Mouse (Mus musculus) heart, embryonic 12.5 days (tissue): ENCODE results near the gene Aftph. TPM values are rescaled to one million over a fixed set of nuclear protein-coding genes. Genes with fewer than 3 reads are reported as not detected.

Experiments
- ATAC-seq: fragments of 200-750 bp; cut with Nextera tagmentation; 2 replicates; pipeline ENCODE4 v1.8.0; 2017; ENCODE audit warnings: moderate TSS enrichment, moderate library complexity; ENCODE audit not compliant: insufficient number of reproducible peaks, low FRiP score
- H3K27ac ChIP-seq: fragments of 300-500 bp; sonication (generic); 2 replicates; pipeline ENCODE4 v1.5.1; 2016; ENCODE audit warnings: mild to moderate bottlenecking, moderate library complexity; ENCODE audit not compliant: poor library complexity, severe bottlenecking
- H3K27me3 ChIP-seq: fragments of 300-500 bp; sonication (generic); replicated peaks from 2 replicates; pipeline ENCODE4 v1.6.1; 2016; ENCODE audit warnings: mild to moderate bottlenecking, moderate library complexity
- H3K36me3 ChIP-seq: fragments of 300-500 bp; sonication (generic); 2 replicates; pipeline ENCODE4 v1.6.1; 2016; ENCODE audit warnings: mild to moderate bottlenecking, moderate library complexity
- H3K4me1 ChIP-seq: fragments of 300-500 bp; sonication (generic); replicated peaks from 2 replicates; pipeline ENCODE4 v1.6.1; 2016; ENCODE audit warnings: mild to moderate bottlenecking
- H3K4me2 ChIP-seq: fragments of 300-500 bp; sonication (generic); 2 replicates; pipeline ENCODE4 v1.6.1; 2016; ENCODE audit warnings: mild to moderate bottlenecking, moderate library complexity
- H3K4me3 ChIP-seq: fragments of 300-500 bp; sonication (generic); 2 replicates; pipeline ENCODE4 v1.5.1; 2016; ENCODE audit warnings: mild to moderate bottlenecking
- H3K9ac ChIP-seq: fragments of 300-500 bp; sonication (generic); 2 replicates; pipeline ENCODE4 v1.6.1; 2016; ENCODE audit warnings: mild to moderate bottlenecking, moderate library complexity
- H3K9me3 ChIP-seq: fragments of 300-500 bp; sonication (generic); replicated peaks from 2 replicates; pipeline ENCODE4 v1.6.1; 2016; ENCODE audit warnings: mild to moderate bottlenecking, moderate library complexity
- WGBS: fragments of 180-500 bp; shearing (Covaris S2); methylation state at CpG from one replicate; pipeline ENCODE4 v1.1.7; 2016; 5-methylcytosine and 5-hydroxymethylcytosine counted together
- polyA plus RNA-seq: library from polyadenylated mRNA; unstranded; fragments of >200 nt; fragmentation: Nextera tagmentation; extraction: Ambion mirVana; gene quantifications from 2 replicates; pipeline ENCODE4 v1.2.1, GENCODE M21; 2016

The Aftph gene
- polyA plus RNA-seq, 1 experiment from 2014 or later: 12.4 TPM

DNA sequence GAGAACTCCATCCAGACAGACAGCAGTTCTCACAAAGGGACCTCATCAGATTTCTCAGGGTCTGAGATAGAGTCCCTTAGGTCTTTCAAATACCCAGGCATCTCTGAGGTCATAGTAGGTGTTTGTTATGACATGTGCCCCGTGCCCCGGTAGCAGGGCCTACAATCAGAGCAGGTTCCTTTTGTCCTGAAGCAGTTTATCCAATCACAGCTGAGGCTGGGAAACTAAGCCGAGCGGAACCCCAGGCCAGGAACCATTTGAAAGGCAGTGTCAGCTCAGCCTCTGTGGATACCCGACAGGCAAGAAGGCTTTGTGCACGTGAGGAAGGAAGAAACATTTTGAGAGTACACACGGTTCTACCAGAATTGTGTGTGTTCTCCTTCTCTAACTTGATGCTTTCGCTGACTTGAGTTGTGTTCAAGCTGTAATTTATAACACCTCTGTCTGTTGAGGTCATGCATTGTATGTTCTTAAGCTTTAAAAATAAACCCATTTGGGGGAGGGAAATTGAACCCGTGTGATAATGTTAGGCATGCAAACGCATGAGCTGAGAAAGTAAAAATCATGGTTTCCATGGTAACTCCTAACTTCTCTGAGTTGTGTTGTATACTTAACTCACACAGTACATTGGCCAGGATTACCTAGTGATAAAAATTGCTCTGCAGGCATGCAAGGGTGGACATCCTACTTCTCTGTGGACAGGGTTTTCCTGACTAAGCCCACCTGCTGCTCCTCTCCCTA is 94.2 kb downstream of the Aftph start:
- Histone ChIP-seq H3K4me3 (no peak overlapping the region), H3K4me1 (peaks cover 61% of the 10 kb centered on the region), H3K9ac (no peak overlapping the region), H3K36me3 (peaks cover 19% of the 10 kb centered on the region), H3K27ac (no peak overlapping the region; the same call in 1 of the 2 replicates), H3K27me3 (no peaks in the 10 kb centered on the region), H3K4me2 (no peak overlapping the region), H3K9me3 (no peaks in the 10 kb centered on the region)
- 54% methylated on average over 10 of the region's 10 CpGs for WGBS
- no peak for ATAC-seq

DNA sequence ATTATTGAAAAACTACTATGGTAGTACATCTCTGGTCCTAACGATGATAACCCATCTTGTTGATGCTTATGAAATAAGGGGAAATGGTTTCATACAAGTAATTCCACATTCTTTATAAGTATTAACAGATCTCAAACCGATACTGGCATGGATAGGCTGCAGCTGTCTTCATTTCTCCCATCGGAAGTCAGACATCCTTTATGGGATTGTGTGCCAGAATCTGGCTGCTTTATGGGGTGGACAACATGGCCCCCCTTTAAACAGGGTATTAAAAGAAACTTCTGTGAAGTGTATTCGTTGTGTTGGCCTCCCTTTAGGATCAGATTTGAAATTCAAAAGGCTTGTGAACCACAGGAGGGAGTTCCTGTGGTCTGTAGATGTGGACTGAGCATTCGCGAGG is 95.2 kb downstream of the Aftph start:
- 67% methylated on average over 6 of the region's 6 CpGs for whole genome bisulfite sequencing
- no peak overlapping the region for H3K9ac ChIP-seq
- no peak overlapping the region for H3K27ac ChIP-seq

DNA sequence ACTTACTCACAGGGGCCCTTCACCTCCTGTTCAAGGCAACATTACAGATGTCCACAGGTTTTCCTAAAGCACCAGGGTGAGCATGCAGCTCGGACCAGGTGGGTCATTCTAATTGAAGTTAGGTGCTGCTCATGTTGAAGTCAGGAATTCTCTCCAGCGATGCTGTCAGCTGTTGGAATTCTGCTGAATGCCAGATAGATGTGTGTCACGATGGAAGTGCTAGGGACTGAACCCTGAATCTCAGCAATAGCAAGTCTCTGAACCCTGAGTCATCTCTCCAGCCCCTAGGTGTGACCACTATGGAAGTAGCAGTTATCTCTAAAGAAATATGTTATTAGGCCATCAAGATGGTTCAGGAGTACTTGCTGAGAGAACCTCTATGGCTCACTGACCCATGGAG is 95.9 kb downstream of the Aftph start:
- 54% methylated on average over 3 of the region's 3 CpGs for WGBS
- ATAC-seq: no peak
- Histone ChIP-seq H3K36me3 (peaks cover 19% of the 10 kb centered on the region), H3K9me3 (no peaks in the 10 kb centered on the region), H3K4me1 (peaks cover 61% of the 10 kb centered on the region), H3K4me2 (no peak overlapping the region), H3K27me3 (no peaks in the 10 kb centered on the region), H3K4me3 (no peak overlapping the region), H3K9ac (no peak overlapping the region), H3K27ac (no peak overlapping the region)

More for the DNA sequence above, 95.2 kb downstream of the Aftph start:
- Histone ChIP-seq H3K4me1 (peaks cover 59% of the 10 kb centered on the region), H3K4me2 (no peak overlapping the region), H3K27me3 (no peaks in the 10 kb centered on the region), H3K36me3 (peaks cover 19% of the 10 kb centered on the region), H3K9me3 (no peaks in the 10 kb centered on the region), H3K4me3 (no peak overlapping the region)
- no peak for ATAC-seq

DNA sequence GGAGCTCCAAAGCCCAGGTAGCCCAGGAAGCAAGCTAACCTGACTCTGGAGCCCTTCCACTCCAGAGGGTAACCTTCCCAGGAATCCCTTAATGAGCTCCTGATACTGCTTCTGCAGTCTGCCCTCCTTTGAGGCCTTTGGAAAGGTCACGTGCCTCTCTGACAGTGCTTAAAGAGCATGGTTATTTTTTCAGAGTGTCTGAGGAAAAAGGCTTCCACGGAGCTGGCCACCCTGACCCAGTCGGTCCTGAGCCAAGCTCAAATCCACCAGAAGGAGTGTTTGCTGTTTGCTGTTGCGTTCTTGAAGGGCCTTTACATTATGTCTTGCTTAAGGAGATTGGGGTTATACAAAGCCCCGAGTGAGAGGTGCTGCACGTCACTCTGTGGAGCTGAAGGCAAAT is 96.5 kb downstream of the Aftph start:
- Histone ChIP-seq H3K9me3 (no peaks in the 10 kb centered on the region), H3K9ac (0 out of 2 replicates have a peak overlapping the region, but pooled peaks have one; percentile 11), H3K27ac (no peak overlapping the region), H3K4me3 (no peak overlapping the region), H3K36me3 (peaks cover 15% of the 10 kb centered on the region), H3K4me2 (peak overlapping the region; percentile 11; the same call in 1 of the 2 replicates), H3K4me1 (peaks cover 67% of the 10 kb centered on the region), H3K27me3 (no peaks in the 10 kb centered on the region)
- WGBS: 54% methylated on average over 6 of the region's 6 CpGs
- no peak for ATAC-seq

DNA sequence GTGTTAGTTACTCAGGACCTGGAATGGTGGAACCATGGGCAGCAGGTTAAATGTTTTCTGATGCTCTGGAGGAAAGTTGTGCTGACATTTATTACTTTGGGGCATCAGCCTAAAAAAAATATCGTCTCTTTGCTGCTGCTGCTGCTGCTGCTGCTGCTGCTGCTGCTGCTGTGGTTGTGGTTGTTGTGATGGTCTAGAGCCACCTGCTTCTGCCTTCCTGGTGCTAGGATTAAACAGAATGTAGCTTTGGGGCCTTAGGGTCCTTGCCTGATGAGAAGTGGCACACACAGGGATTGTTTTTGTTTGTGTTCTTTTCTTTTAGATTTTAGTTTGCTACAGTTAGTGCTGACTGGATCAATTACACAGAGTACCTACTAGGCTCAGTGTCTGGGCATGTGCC is 97.2 kb downstream of the Aftph start:
- no peak for ATAC-seq
- H3K4me3 ChIP-seq: no peak overlapping the region
- no peak overlapping the region for H3K4me2 ChIP-seq
- H3K9me3 ChIP-seq: no peaks in the 10 kb centered on the region
- whole genome bisulfite sequencing: 82% methylated on average over 1 of the region's 1 CpGs
- H3K9ac ChIP-seq: no peak overlapping the region
- H3K27me3 ChIP-seq: no peaks in the 10 kb centered on the region
- peaks cover 10% of the 10 kb centered on the region for H3K36me3 ChIP-seq
- H3K27ac ChIP-seq: no peak overlapping the region
- peaks cover 72% of the 10 kb centered on the region for H3K4me1 ChIP-seq

DNA sequence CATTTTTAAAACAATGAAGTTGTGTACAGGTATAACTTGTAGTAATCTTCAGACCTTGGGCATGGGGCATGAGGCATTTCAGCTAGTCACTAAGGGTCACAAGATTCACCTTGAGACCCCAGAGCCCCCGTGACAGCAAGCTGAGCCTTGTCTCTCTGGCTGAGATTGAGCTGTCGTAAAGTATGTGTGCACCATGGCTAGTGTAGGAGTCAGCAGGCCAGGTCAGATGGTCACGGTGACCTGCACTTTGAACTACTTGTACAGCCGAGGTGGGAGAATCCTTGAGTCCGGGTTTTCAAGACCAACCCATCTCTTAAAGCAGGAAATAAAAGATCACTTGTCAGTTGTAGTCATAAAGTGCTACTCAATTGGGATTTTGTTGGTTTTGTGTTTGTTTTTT is 98.2 kb downstream of the Aftph start:
- Histone ChIP-seq H3K36me3 (peaks cover 3% of the 10 kb centered on the region), H3K4me1 (peaks cover 71% of the 10 kb centered on the region), H3K4me3 (no peak overlapping the region), H3K9me3 (no peaks in the 10 kb centered on the region), H3K27me3 (no peaks in the 10 kb centered on the region), H3K27ac (no peak overlapping the region), H3K4me2 (no peak overlapping the region), H3K9ac (no peak overlapping the region)
- no peak for ATAC-seq
- 50% methylated on average over 5 of the region's 5 CpGs for WGBS

DNA sequence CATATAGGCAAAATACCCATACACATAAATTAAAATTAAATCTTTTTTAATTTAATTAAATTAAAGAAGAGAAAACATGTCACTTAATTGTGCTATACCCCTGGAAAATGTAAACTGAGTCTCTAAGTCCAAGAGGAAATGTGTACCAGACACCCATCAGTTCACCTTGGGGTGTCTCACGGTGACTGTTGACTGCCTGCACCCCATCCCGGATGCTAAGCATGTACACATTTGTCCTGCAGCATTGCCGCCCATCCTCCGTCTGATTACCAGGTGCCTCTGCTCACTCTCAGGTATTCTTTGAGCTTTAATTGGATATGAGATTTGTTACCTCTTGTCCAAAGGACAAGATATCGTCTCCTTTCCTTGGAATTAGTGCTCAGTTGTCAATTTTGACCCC is 99.1 kb downstream of the Aftph start:
- Histone ChIP-seq H3K4me2 (no peak overlapping the region), H3K9me3 (no peaks in the 10 kb centered on the region)
- 87% methylated on average over 5 of the region's 5 CpGs for WGBS

DNA sequence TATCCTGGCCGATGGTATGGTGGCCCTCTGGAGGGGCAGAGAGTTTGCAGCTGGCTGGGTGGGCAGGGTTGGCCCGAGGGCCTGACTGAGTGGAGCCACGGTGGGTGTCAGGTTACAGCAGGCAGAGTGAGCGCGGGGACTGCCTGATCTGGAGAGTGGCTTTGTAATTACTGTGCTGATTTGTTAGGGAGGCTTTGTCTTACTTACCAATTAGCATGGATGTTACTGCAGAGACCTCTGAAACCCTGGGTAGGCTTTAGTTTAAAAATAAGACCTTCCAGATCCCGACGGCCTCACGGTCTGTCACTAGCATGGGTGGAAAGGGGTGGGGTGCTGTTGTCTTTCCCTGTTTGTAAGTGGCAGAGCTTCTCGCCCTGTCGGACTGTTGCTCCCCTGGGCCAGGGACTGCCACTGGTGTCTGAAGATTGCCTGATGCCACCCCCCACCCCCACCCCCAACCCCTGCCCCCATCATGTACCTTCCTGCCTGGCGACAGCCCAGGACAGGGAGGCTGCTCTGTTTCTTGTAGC is 101.4 kb downstream of the Aftph start:
- WGBS: 3% methylated on average over 11 of the region's 11 CpGs

More for the DNA sequence above, 99.1 kb downstream of the Aftph start:
- Histone ChIP-seq H3K4me3 (no peak overlapping the region), H3K9ac (no peak overlapping the region), H3K27me3 (no peaks in the 10 kb centered on the region), H3K4me1 (peaks cover 63% of the 10 kb centered on the region), H3K36me3 (no peaks in the 10 kb centered on the region), H3K27ac (no peak overlapping the region)
- ATAC-seq: no peak

DNA sequence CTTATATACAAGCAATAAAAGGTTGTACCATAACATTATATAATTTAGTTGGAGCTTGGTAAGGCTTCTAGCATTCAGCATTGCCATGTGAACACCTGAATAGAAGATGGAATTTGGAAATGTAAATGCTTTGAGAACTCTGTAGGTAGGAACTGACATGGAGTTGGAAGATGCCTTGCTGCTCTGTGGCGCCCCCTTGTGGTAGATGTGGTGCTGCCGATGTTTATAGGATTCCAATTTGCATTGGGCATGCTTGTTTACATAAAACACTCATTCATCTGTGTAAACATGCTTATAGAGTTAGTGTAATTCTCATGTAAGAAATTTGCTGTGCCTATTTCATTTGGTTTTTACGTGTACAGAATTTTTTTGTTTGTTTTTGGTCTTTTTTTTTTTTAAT is 102.5 kb downstream of the Aftph start:
- WGBS: 27% methylated on average over 3 of the region's 3 CpGs
- Histone ChIP-seq H3K27ac (no peak overlapping the region), H3K4me2 (no peak overlapping the region), H3K36me3 (no peaks in the 10 kb centered on the region), H3K9ac (no peak overlapping the region), H3K27me3 (no peaks in the 10 kb centered on the region), H3K4me3 (no peak overlapping the region), H3K4me1 (peaks cover 58% of the 10 kb centered on the region), H3K9me3 (no peaks in the 10 kb centered on the region)
- no peak for ATAC-seq

More for the DNA sequence above, 101.4 kb downstream of the Aftph start:
- ATAC-seq: peak; percentile 76
- Histone ChIP-seq H3K27me3 (no peaks in the 10 kb centered on the region), H3K4me3 (peak overlapping the region; percentile 39), H3K9ac (peak overlapping the region; percentile 74), H3K27ac (peak overlapping the region; percentile 84), H3K36me3 (no peaks in the 10 kb centered on the region), H3K9me3 (no peaks in the 10 kb centered on the region), H3K4me2 (peak overlapping the region; percentile 71), H3K4me1 (peaks cover 60% of the 10 kb centered on the region)

DNA sequence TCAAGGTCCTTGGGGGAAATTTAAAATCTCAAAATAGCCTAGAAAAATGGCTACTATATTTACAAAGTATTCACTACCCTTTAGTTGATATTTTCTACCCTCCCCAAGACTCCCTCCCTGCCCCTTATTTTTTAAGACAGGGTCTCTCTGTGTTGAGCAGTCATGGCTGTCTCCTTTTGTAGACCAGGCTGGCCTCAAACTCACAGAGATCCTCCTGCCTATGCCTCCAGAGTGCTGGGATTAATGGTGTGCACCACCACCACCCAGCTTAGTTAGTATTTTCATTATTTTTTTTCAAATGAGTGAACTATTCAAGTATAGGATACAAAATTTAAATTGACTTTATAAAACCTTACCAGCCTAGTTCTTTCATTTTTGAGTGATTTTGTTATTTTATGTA is 104.3 kb downstream of the Aftph start:
- H3K36me3 ChIP-seq: no peaks in the 10 kb centered on the region
- no peaks in the 10 kb centered on the region for H3K9me3 ChIP-seq
- no peak overlapping the region for H3K27ac ChIP-seq
- peaks cover 56% of the 10 kb centered on the region for H3K4me1 ChIP-seq
- no peak overlapping the region for H3K9ac ChIP-seq
- H3K4me3 ChIP-seq: no peak overlapping the region
- no peak overlapping the region for H3K4me2 ChIP-seq
- H3K27me3 ChIP-seq: no peaks in the 10 kb centered on the region
- no peak for ATAC-seq

DNA sequence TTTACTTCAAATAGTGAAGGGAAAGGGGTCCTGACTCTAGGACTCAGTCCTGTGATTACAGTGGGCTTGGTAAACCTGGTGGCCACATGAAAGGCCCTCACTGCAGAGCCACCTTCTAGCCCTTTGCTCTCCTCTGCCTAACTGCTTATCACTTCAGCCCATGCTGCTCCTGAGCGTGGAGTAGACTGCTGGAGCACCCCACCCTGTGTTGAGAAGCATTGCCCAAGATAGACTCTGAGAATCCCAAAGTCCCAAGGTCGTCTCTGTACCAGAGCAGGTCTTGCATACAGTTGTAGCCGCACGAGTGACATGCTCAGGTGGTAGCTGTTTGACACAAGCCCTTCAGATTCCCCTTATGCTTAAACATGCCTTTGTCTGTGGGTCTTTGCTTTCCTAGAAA is 105.3 kb downstream of the Aftph start:
- H3K4me3 ChIP-seq: 0 out of 2 replicates have a peak overlapping the region, but pooled peaks have one; percentile 13
- 37% methylated on average over 4 of the region's 4 CpGs for WGBS
- H3K27me3 ChIP-seq: no peaks in the 10 kb centered on the region
- H3K4me2 ChIP-seq: peak overlapping the region; percentile 58
- H3K9me3 ChIP-seq: no peaks in the 10 kb centered on the region
- H3K36me3 ChIP-seq: no peaks in the 10 kb centered on the region
- peak overlapping the region; percentile 81 for H3K27ac ChIP-seq
- peak; percentile 41 for ATAC-seq
- peak overlapping the region; percentile 60 for H3K9ac ChIP-seq
- H3K4me1 ChIP-seq: peaks cover 54% of the 10 kb centered on the region
